Mouse (Mus musculus): ENCODE measurements around the gene Tff2.

Gene Tff2

DNA sequence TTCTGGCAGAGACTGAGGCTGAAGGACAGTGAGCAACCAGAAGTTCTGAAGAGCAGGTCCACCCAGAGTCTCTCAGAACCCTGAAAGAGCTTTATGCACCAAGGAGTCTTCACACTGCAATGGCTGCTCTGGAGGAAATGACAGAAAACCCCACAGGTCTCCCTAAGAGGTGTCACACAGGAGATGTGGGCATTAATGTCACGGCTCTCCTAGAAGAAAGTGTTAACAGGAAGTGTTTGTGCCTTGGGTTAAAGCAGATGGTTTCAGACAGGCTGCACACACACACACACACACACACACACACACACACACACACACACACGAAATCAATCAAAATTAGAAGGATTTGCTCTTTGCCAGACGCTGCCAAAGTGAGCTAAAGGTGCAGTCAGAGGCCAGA lies 7.8 kb downstream of the Tff2 start:
- DNase-seq (ENCODE audit: low spot score) = no peak

DNA sequence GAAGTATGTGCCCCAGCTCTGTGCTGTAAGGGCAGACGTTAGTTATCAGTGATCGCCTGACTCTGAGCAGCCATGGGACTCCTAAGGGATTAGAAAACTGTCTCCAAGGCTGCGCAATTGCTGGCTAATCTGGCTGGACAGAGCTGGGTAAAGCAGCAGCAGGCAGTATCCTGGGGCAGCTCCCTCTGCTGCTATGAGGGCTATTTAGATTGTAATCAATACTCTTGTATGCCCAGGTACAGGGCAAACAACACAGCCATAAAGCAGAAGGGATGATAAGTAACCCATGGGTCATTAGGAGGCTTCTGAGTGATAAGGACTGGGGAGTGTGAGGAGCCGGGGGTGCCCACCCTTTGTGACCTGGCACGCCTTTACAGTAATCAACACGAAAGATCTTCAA lies 9.2 kb downstream of the Tff2 start:
- no peak for DNase-seq (ENCODE audit: low spot score)

DNA sequence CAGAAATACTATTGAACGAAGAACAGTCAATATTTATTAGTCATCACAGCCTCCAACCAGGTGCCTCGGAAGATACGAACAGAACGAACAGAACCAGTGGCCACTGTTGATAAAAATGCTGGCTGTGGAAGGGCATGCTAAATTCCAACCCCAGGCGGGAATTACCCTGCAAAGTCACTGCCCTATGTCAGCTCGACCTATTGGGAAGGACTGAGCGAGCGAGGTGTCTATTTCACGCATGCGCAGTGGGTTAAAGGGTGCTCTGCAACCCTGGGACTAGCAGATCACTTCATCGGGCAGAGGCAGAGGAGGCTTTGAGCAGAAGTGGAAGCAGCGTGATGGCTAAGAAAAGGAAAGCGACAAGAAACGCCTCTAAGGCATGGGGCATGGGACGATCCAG lies 10.3 kb downstream of the Tff2 start:
- DNase-seq (ENCODE audit: low spot score) = peak; percentile 17

DNA sequence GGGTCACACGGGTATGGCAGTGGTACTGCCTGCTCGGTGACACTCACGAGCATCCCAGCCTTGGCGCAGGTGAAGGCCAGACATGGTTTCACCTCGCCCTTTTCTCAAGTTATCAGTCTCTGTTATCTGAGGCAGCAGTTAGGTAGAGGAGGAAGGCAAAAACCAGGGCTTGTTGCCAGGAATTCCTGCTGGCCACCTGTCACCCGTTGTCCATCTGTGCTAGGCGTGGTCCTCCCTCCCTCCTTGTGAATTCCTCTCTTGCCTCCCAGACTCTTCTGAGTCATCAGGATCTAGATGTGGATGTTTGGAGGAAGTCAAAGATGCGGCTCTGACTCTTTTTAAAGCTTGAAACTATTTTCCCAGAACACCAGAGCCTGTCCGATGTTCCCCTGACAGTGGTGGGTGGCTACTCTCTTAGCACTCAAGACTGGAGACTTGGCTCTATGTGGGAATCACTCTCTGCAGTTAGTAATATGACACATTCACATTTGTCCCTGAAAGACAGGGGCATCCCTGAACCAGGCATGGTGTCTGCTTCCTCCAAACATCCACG lies 12.7 kb downstream of the Tff2 start:
- DNase-seq (ENCODE audit: low spot score) = no peak

DNA sequence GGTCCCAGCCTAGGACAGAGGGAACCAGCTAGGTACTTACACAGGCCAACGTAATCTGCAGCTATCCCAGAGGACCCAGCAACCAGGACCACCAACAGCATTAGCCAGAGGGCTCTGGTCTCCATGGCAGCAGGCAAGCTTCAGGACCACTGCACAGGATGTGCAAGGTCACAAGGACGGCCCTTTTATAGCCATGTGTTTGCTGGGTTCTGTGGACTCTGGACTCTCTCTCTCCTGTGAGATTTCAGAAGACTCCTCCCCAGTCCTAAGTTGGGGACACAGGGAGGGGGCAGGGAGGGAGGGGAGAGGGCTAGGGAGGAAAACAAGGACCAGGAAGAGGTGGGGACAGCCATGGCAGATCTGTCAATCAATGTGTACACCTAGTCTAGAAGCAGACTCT lies 14.6 kb downstream of the Tff2 start, which contains the start of gene Tff3:
Gene Tff3, minus strand, starts transcription at position 195 of the 400 bp plus-strand sequence.
- peak; percentile 42 for DNase-seq (ENCODE audit: low spot score)

DNA sequence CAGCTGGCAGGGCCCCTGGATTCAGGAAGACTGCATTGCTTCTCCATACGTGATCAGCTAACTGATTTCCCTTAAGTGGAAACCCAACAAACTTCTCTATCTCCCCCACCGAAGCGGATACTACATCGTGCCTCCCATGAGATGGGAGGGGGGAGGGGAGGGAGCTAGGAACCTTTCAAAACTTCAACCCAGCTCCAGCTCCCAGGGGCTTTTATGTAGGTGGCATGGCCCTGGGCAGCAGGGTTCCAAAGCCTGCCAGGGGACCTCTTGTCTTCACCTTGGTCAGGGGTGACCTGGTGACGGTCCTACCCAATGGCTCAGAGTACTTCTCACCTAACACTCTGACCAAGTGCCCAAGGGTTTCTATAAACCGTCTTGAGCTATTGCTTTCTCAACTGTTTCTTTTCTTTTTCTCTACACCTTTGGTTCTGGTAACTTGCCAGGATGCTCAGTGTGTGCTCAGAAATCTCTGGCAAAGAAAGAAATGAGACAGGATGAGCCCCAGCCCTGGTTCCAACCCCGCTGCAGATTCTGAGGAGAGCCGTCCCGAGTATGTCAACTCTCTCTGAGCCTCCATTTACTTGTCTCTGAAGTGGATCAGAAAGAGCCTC lies 15.3 kb downstream of the Tff2 start:
- no peak for DNase-seq (ENCODE audit: low spot score)

DNA sequence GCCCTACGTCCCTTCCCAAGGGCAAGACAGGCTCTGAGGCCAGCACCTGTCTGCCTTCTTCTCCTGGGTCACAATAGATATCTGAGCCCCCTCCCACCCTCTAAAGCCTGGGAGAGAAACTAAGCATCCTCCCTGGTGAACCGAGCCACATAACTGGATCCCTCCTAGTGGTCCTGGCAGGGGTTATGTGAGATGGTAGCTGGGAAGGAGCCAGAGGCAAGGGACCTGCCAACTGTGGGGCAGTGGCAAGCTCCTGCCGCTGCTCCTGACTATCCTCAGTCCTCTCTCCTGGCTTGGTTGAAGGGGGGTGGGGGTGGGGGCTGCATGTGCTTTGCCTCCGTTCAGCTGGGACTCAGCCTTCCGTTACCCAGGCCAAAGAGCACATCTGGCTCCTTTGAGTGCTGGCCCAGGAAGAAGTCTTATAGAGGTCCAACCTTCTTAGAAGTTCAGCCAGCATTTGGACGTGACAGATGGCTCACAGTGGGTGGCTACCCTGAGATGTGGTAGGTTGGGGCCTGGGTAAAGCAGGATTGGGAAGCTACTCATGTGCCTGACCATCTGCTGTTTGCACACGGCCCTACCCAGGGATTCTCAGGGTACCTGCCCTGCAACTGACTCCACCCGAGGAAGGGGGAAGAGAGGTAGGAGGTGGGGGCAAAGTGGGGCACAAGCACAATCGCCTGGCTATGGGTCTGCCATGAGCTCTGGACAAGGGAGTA lies 18.4 kb downstream of the Tff2 start:
- DNase-seq (ENCODE audit: low spot score) = peak; percentile 63

DNA sequence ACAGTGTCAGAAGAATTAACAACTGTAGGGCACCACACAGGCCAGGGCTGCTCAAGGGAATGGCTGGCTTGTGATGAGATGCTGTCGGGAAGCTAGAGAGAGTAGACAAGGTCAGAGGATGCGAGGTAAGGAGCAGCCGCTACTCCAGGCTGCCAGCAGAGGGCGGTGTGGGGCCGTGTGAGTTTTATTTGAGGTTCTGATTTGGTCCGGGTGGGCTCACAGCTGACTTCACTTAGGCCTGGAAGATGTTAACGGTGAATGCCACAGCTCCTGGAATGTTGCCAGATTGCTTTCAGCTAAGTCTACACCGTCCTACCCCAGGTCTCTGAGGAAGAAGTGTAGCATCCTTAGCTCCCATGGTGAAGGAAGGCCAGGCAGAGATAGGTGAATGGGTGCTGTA lies 22.1 kb downstream of the Tff2 start:
- DNase-seq (ENCODE audit: low spot score) = peak; percentile 78

DNA sequence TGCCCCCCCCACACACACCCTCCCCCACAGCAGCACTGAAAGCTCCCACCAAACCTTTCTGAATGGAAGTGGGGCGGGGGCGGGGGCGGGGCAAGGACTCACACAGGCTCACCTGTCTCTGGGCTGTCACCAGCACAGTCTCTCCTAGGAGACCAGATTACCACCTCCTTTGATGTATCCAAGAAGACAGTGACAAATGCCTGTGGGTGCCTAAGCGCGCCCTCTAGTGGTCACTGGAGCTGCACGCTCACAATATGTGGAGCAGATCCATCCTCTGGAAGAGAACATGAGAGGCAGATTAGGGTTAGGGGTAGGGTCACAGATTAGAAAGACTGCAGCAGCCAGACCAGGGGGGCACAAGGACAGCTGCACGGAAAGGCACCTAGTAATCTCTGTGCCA lies 24.7 kb downstream of the Tff2 start:
- DNase-seq (ENCODE audit: low spot score) = peak; percentile 92

DNA sequence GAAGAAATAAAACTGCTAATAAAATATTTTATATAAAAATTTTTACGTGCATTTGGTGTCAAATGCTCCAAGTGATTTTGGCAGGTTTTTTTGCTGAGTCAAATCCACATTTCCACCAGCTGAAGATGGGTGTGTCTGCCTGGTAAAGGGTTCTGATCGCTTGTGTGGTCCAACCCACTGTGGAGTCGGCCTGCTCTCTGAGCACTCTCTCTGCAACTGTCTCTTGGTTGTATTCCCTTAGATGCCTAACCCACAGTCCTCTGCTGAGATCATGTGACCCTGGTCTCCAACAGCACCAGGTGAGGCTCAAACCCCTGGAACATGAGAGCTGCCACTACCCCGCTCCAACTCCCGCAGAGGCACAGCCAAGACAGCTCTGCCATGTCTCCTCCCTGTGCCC lies 26.1 kb downstream of the Tff2 start:
- DNase-seq (ENCODE audit: low spot score) = no peak

DNA sequence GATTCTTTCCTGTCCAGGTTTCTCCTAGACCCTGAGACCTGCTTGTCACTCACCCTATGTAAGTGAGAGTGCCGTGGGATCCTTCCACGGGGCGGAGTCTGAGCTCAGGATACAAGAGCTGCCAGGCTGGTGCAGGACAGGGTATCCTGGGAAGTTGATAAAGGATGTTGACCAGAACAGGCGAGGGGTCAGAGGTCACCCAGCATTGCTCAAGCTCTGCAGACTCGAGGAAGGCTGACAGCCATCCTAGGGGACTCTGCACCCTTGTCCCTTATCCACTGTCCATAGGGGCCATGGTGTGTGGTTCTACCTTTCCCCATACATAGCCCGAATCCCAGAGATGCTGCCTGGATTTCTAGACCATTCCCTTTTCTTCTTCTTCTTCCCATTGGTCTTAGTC lies 28.0 kb downstream of the Tff2 start:
- peak; percentile 51 for DNase-seq (ENCODE audit: low spot score)

DNA sequence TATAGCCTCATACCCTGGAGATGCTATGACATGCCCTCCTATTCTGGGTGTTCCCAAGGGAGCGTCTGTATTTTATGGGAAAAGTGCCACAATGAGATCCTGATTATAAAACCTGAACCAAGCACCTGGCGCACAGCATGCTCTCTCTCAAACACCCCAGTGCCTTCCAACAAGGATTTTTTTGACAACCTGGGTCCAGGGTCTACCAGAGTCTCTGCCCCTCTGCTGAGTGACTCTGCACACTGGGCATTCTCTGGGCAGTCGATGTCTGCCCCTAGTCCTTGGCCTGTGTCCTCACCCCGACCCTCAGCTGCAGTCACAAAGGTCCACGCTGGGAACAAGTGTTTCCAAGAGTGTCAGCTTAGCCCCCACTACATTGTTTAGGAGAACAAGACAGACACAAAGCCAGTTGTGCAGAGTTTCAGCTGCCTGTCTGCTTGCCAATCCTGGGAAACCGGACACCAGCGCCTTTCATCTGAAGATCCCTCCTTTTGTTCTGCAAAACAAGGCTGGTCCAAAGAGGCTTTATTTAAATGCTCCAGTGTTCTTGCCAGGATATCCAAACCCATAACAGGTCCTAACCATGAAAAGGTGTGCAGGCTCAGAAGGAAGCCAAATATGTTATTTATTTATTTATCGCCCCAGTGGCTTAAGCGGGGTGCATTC lies 30.8 kb downstream of the Tff2 start:
- DNase-seq (ENCODE audit: low spot score) = peak; percentile 67

DNA sequence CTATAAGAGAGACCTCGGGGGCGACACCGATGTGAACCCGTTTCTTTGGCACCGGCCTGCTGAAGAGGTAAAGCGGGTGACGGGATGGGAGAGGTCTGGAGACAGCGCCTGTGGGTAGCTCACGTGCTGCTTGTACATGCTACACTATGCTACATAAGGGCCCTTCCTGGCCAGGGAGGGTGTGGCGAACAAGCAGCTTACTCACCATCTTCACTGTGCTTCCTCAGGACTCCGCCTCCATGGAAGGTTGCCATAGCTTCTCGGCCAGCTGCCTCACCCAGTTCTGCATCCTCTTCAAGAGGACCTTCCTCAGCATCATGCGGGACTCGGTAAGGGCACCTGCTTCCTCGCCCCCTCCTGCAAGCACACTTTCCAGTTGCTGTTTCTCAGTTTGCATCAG lies 35.7 kb downstream of the Tff2 start:
- DNase-seq (ENCODE audit: low spot score) = no peak

DNA sequence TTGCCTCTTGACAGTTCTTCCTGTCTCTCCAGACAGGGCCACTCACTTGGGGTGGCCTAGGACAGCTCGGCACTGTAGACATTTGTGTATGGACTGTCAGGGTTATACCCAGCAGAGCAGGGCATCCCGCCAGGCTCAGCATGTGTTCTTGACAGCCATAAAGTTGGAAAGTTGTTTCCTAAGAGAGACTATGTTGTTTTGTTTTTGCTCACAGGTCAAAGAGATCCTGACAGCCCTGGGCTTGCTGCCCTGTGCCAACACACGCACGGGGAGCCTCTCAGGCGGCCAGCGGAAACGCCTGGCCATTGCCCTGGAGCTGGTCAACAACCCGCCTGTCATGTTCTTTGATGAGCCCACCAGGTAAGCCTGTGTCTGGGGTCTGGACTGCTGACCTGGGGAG lies 40.3 kb downstream of the Tff2 start:
- DNase-seq (ENCODE audit: low spot score) = no peak

DNA sequence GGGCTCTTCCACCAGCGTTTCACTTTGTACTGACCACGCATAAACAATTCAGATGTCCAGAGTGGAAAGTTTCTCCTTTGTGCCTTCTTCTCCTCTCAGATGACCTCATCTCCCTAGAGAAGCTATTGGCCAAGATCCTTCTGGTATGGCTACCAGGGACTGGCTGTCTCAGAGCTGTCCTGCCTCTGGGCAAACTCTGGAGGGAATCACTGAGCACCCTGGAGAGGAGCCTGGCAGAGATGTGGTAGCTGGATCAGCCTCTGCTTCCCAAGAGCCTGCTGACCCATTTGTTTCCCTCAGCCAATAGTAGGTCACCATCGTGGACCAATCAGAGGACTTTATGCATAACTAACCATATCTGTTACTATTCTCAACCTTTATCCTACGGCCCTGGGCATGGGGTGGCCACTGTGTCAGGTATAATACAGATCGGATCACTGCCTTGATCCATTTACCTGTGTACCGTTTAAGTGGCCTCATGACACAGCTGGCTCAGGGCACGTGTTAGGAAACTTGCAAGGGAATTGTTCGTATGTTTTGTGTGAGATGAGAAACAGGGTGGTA lies 41.0 kb downstream of the Tff2 start:
- DNase-seq (ENCODE audit: low spot score) = no peak

DNA sequence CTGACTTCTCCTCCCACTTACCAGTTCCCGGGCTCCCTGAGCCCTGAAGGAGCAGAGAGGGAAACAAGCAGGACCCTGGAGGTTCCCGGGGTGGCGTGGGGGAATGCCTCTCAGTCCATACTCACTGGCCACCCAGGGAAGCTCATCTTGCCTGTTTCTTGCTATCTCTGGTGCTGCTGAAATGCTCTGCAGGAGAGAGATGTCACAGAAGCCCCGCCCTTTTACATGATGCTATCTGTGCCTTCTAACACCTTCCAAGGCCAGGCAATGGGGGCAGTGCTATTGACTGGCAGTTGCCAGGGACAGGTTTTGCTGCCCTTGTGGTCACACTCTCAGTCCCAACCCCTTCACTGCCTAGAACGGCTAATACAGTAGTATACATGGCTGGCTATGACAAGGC lies 45.3 kb downstream of the Tff2 start:
- DNase-seq (ENCODE audit: low spot score) = no peak

DNA sequence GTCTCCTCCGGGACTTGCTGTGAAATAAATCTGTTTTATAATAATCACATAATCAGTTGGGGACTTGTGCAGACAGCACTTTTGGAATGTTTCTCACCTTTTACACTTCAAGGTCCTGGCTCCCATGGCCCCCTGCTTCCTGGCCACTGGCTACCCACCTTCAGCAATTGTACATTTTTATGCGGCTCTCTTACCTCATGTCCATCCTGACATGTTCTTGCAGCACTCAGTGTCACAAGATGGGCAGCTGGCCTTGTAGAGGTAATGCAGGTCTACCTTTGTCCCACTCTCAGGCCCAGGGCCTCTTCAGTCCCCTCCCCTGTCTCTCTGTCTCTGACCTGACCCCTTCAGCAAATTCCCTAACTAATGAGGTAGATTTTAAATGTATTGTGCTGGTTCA lies 47.2 kb downstream of the Tff2 start:
- DNase-seq (ENCODE audit: low spot score) = no peak

DNA sequence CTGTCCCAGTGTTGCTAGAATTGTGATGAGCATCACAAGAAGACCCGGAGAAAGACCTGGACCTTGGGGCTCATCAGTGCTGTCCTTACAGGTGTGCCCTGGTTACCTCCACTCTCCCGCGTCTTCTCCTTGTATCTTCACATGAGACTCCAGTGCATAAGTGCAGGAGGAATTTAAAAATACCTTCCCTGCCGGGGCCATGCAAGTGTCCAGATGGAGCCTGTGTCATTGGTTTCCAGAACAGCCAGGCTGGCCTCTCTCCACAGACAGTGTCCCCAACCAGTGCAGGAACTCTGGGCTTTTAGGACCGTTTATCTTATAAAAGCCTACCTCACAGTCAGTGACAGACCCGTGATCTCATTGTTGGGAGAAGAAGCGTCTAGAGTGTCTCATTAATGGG lies 48.5 kb downstream of the Tff2 start:
- no peak for DNase-seq (ENCODE audit: low spot score)

DNA sequence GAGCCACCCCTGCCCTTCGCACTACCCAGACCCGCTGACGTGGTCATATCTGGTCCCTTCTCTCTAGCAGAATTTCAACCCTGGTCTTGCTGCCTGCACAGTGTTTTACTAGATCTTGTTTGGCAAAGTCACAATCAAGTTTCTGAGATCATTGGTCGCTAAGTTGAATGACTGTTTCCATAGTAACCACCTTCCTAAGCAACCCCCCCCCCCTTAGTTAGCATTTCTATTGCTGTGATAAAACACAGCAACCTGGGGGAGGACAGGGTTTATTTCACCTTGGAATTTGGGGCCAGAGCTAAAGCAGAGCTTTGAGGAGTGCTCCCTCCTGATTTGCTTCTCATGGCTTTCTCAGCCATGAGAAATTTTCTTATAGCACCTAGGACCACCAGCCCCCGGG lies 49.3 kb downstream of the Tff2 start:
- no peak for DNase-seq (ENCODE audit: low spot score)

Data from embryo, embryonic 10 days (tissue).